Mouse (Mus musculus): Measurements from ENCODE around the gene Tjap1.

Gene Tjap1

DNA sequence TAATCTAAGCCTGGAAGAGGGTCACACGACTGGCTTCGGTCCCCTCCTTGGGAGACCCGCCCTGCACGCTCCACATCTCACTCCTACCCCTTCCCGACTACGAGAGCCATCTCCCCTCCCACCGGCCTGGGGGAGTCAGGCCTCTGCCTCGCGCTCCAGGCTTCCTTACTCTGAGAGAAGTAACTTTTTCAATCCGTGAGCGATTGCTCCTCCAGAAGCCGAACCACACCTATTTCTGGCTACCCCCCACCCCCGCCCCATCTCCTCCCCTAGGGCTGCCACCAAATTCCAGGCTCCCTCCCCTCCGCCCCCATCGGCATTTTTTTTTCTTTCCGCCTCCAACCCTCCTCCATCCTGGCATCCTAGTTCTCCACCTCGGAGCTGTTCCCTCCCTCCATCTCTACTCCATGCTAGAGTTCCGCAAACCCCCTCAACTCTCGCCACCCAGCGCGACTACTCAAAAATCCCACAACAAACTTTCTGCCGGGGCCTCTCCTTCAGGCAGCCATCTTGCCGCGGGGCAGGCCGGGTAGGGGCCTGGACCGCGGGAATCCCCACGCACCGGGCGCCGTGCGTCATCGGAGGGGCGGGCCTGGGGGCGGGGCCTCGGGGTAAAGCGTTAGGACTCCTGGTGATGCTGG lies at the start of gene Tjap1:
Tjap1 (minus strand) TSS at position 544 of the 641 bp plus-strand sequence.
- DNase-seq, result peak; percentile 90 to 91

DNA sequence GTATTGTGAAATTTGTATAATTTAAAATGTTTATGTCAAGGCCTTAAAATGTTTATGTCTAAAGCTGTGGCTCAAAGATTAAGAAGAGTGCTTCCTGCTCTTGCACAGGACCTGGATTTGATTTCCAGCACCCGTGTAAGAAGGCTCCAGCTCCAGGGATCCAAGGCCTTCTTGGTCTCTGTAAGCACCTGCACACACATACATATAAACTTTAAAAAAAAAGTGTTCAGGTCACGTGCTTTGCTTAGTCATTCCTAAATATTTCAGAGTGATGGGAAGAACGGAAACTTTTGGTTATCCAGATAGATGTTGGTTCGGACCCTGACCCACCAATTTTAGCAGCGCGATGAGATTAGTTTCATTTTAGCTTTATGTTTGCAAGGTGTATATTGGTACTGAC lies 45.9 kb upstream of the Tjap1 start:
- DNase-seq, result no peak

DNA sequence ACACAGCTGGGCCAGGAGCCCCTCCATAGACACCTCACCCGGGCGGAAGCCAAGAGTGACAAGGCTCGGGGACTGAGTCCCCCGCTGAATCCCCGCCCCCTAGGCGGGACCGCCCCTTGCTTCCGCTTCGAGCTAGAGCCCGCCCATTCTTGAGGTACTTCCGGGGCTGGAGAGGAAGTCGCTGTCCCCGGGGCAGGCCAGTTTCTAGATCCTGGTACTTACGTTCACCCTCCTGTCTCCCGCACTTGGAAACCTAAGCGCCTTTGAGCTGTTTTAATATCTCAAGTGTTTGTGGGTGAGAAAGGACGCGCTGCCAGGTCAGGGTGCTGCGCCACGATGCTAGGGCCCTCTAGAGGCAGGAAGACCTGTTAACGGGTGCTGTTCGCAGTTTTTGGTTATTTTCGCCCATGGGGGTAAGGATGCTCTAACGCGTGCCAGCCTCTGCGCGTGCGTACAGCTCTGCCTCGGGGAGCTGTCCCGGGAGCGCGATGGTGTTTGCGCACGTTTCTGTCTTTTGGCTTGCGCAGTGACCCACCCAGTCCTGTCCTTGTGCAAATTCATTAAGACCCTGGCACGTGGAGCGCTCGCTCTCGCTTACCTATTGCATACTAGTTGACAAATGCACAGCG lies 45.2 kb upstream of the Tjap1 start, which contains the start of gene Abcc10:
Abcc10 (minus strand) TSS at position 447 of the 629 bp plus-strand sequence.
- peak; percentile 97 to 98 for DNase-seq

DNA sequence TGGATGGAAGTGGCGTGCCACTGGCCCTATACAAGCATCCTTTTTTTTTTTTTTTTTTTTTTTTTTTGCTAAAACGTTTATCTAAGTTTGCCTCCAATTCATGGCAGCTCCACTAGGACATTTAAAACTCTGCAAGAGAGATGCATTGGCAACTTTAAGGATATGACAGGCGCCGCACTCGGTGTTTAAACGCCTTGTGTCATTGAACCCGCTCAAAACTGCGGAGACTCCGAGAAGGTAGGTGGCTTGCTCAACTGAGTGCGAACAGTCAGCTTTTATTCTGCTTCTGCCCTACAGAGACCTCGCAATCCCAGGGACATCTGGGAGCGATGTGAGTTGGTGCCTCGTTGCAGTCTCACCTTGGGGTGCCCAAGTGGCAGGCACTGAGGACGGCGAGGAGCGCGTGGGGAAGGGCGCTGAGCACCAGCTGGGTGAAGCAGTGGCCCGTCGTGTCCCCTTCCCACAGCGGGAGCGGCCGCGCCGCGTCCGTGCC lies 44.6 kb upstream of the Tjap1 start:
- no peak for DNase-seq

DNA sequence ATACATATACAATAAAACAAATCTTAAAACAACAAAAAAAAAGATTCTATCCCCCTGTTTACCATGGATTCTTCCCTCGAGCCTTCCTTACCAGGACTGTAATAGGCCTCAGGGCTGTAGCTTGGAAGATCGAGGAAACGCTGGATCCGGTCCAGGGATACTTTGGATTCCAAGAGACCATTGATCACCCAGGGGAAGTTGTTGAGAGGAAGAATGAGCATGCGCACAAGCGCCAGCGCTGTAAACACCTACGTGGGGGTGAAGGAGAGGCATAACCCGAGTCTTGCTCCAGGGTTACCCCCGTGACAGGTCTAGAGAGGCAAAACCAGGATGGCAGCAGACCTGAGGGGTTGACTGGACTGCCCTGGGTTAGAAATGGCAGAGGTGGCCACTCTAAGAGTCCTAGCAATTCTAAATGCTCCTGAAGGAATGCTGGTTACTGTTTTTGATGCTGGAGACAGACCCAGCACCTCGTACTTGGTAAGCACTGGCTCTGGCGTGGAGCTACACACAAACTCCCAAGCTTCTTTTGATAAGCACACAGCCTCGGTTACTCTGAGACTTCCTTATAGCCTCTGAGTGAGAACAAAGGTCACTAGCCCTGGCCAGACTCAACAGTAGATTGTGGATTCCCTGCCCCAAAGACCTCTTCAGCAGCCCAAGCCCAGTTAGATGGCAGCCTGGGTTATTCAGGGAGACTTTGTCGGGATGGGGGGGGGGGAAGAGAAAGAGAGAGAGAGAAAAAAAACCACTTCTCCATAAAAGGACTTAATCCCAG lies 39.4 kb upstream of the Tjap1 start:
- no peak for DNase-seq

- DNase-seq, result no peak
Measured at GRCm38 (mm10) chr17:46320492-46320891, 37.7 kb upstream of the Tjap1 start.

GRCm38 (mm10) chr17:46315813-46316212 lies 33.0 kb upstream of the Tjap1 start:
- DNase-seq, result no peak

- DNase-seq, result no peak
Measured at GRCm38 (mm10) chr17:46313135-46313715, 30.4 kb upstream of the Tjap1 start.

- DNase-seq, result no peak
Measured at GRCm38 (mm10) chr17:46310515-46310914, 27.7 kb upstream of the Tjap1 start.

DNA sequence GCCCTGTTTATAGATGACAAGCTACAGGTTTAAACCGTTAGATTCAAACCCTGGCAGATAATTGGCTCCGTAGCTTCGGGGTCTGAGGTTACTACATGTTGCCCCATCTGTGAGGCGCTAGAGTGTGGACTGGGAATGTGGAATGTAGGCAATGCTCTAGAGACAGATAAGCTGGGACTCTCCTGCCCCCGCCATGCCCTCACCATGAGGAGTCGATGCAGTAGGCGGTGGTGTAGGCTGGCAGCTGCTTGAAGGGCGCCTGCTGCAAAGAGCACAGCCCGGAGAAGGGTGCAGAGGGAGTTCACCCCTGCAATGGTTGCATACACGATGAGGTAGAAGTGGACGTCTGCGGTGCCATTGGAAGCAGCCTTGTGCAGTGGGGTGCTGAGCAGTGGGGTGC lies 27.0 kb upstream of the Tjap1 start:
- DNase-seq, result no peak

DNA sequence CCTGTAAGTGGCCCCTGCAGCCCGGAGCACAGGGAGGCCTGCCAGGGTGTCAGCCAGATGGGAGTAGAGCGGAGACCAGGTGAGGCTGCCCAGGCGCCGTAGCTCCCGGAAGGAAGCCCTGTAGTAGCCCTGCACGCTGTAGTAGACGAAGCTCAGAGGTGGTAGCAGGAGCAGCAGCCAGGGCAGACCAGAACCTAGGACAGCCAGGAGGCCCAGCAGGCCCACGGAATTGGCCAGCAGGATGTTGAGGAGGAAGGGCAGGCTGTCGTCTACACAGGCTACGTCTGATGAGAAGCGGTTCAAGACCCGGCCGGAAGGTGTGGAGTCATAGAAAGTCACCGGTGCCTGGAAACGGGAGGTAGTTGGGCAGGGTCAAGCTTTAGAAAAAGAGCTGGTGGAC lies 24.1 kb upstream of the Tjap1 start:
- no peak for DNase-seq

DNA sequence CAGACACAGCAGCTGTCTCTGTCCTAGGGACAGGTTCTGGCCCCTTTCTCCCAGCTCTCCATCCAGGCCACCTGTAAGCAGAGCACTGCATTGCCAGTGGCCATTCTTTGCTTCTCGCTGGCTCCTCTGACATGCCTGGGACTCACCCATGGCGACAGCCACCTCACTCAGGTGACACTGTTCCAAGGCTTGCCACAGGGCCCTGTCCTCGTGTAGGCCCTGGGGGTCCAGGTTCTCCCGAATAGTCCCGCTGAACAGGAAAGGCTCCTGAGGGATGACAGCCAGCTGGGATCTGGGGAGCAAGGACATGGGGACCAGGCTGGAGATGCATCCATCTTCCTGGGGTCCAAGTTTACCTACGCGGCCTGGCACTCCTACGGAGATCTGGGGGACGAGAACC lies 21.4 kb upstream of the Tjap1 start:
- DNase-seq, result no peak

DNA sequence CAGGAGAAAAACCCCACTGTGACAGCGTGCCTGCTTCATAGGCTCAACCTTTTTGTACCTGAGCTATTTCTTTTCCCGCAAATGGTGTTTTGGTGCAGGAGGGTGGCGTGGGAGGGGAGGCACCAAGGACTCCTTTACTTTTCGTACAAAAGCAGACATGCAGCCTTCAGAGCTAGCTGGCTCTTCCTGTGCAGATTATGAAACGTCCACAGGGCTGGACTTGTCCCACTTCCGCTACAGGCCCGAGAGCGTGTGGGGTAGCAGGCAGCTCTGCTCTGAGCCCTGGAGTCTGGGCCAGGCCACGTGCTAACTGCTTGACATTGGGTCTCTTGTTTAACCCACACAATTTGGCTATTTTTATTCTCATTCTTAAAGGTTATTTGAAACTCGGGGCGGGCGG lies 19.1 kb upstream of the Tjap1 start:
- DNase-seq, result peak; percentile 22 to 51

- peak; percentile 85 to 89 for DNase-seq
Measured at GRCm38 (mm10) chr17:46298220-46298913, 15.5 kb upstream of the Tjap1 start.

GRCm38 (mm10) chr17:46297364-46298219 lies 14.8 kb upstream of the Tjap1 start, which contains the start of gene Dlk2:
TSS of gene Dlk2 (plus strand) at chr17:46297421.
- DNase-seq, result no peak

GRCm38 (mm10) chr17:46297028-46297363 lies 14.2 kb upstream of the Tjap1 start:
- no peak for DNase-seq

DNA sequence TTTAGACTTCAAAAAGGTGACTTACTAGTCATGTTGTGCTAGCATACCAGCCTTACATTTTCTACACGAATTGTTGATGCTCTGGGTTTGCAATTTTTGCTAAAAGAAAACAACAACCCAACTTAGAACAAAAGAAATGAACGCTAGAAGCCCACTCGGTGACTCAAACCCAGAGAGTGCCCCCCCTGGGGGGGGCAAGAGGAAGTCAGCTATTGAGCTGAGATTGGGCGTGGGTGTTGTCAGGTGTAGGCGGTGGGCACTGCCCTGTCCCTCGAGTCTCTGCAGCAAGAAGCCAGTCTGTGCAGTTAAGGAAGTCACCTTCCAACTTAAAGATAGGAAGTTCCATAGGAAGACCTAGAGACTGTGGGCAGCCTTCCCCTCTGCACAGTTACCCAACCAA lies 13.8 kb upstream of the Tjap1 start:
- no peak for DNase-seq

DNA sequence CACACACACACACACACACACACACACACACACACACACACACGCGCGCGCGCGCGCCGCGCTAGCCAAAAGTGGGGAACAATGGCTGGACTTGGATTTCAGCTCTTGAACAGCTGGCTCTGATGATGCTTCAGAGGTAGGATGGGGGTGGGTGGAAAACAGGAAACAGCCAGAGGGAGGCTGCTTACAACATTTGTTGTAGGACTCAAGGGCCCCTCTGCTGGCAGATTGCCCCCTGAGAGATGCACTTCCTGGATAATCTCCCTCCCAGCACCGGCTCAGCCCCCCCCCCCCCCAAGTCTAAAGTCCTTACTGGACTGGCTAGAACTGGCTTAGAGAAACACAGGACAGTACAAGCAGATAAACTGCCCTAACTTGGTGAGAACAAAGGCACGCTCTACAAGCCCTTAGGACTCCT lies 4.9 kb upstream of the Tjap1 start:
- peak; percentile 70 to 84 for DNase-seq

DNA sequence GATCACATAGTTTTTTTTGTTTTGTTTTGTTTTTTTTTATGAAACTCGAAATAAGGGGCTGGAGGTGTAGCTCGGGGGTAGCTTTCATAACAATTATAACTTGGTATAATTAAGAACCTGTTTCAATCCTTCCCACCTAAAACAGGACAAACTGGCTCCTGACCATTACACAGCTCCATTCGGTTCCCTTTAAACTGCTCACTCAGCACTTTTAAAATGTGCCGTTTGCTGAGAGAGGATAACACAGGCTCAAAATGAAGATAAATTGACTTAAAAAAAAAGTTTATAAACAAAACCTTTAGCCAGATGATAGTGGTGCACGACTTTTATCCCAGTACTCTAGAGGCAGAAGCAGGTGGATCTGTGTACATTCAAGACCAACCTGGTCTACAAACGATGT lies 2.6 kb upstream of the Tjap1 start:
- no peak for DNase-seq

DNA sequence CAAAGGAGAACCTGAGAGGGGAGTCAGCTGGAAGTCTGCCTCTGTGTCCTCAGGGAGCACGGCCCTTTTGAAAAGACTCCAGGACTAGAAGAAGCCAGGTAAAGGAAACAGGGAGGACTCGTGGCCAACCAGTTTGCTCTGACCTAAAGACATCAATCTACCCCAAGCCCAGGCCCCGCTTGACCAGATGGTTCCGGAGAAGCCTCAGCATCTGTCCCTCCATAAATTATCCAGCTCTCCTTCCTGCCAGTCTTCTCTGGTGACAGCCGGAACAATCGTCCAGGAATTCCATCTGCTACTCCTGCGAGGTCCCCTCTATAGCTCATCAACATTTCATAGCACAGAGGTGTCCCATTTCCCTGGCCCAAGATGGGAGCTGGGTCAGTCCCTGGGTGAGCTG lies 1.8 kb upstream of the Tjap1 start:
- DNase-seq, result no peak

- DNase-seq, result no peak
Measured at GRCm38 (mm10) chr17:46283911-46284310, 1.1 kb upstream of the Tjap1 start.

DNA sequence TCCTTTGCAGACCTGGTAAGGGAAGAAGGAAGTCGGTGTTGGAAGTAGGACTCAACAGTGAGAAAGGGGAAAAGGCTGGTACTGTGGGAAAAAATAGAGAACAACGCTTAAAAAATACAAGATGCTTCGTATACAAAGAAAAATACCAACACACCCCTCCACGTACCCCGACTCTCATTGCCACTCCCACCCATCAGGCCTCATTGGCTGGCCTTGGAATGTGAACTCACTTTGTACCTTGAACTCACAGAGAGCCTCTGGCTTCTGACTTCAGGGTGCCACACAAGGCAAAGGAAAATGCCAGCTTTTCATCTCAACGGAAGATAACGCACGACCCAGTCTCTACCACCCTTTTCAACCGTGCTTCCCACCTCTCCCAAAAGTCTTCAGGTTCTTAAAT lies 314 bp upstream of the Tjap1 start:
- DNase-seq, result no peak
